Mouse (Mus musculus): Measurements from ENCODE around the gene Crhbp.

Crhbp gene

DNA sequence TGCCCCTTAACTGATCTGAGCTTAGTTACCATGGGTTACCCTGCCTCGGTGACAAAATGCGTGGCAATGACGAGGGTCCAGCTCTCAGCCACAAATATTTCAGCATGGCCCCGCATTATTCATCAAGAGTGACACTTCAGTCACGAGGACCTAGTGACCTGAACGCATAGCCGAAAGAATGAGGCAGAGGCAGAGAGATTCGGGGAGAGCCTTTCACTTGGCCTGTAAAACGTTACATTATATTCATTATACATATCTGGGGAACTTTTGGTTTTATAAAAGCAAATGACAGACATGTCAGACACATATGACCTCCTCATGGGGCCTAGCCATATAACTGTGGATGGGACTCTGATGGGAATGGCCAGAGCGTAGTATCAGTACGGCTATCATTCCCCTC is at the start of gene Crhbp:
Gene Crhbp (minus strand): TSS at position 101 of the 400 bp plus-strand sequence.
- no peak for DNase-seq

DNA sequence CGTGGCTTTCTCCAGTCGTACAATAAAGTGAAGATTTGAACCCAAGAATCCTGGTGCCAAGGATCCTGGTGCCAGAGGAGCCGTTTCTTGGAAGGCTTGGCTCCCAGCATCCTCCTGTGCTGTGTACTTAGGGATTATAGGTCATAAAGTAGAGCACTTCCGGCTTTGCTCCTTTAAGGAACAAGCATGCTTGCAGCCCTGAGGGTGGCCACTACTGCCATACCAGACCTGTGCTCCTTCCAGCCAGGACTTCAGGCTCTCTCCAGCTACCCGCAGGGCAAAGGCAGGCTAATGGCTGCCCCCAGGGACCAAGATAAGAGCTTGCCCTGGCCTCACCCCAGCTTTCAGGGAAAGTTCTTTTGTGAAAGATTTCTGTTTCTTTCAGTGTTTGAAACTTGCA is 48.6 kb upstream of the Crhbp start:
- DNase-seq = no peak

DNA sequence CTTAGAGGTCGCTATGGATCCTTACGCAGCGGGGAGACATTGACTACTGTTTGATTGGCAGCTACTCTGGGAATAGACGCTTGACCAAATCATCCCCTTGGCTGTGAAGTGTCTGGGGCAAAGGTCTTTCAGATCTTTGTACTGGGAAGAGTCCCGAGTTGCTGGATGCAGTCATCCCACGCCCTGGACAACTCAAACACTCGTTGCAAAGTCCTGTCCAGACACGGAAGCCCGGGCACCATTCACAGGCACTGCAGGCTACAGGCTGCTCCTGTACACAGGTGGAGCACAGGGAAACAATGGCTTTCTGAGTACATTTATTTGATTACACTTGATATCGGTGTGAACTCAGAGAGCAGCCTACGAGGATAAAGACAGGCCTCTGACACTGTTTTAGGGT is 46.6 kb upstream of the Crhbp start:
- DNase-seq = no peak

DNA sequence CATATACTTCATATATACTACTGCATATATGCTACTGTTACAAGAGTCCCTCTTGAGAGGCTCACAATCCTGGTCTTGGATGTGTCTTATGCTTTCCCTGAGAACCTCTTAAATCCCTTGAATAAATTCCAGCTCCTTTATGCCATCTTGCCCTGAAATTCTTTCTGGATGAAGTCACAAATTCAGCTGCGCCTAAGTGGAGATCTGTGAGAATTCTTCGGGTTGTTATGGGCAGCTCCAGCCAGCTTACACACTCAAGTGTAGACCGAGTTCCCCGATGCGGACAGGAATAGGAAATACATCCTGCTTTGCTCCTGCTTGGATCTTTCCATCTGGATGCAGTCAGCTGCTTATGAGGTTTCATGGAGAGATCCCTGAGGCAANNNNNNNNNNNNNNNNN is 39.9 kb upstream of the Crhbp start:
- DNase-seq = no peak

DNA sequence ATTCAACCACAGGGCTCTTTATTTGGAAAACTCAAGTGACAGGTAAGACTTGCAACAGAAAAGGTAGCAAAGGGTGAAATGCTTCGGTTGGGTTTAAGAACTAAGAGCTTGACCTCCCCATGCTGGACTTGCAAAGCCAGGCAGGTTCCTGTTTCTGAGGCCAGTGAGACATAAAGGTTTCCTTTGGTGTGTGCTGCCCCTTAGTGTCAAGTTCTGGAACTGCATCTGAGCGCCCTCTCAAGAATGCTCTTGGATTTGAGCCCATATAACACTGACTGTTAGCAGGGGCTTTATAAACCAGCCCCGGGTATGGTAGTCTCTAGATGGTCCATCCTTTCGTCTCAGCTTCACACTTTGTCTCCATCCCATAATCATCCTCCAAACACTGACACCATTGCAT is 36.7 kb upstream of the Crhbp start:
- peak; percentile 24 for DNase-seq

DNA sequence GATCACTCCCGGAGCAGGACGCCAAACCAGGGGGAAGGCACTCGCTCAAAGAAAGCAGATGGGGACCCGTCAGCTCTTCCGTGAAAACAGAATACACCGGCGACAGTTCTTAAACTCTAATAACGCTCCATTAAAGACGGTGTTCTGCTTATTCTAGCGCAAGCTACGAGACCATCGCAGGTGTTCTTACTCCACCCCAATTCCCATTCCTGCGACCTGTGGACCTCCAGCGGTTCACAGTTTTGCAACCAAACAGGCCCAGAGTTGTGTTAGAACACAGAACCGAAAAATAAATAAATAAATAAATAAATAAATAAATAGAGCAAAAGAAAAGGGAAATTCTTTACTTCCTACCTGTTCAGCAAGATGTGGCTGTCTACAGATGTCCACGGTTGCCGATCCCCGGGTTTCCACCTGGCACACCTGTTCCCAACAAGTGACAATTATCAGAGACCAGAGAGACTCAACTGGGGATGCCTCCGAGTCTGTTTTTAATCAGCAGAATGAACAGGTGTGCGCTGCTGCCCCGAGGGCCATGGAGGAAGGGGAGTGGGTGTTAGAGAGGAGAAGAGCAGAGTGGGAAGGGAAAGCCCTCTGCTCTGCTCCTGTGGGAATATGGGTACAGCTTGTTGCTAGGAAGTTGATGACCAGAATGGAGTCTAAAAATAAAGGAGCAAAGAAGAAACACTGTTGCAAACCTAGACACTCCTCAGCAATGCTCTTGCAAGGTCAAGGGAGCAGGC is 34.1 kb upstream of the Crhbp start, which contains the start of gene S100z:
Gene S100z (minus strand): TSS at position 51 of the 743 bp plus-strand sequence.
- DNase-seq = no peak

DNA sequence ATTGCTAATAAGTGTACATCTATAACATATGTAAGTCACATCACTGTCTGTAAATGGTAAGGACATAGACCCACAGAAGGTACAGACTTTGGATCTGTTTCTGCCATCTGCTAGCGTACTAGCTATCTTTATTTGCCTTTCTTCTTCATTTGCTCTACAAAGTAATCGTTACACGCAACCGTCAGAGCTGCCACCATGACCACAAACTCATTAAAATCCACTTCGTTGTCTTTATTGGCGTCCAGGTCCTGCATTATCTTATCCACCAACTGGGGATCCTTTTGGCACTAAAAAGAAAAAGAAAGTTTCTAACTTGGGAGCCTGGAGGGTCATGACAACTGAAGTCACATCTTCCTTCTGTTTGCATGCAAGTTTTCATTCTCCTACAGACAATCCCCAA is 32.4 kb upstream of the Crhbp start:
- DNase-seq = no peak

DNA sequence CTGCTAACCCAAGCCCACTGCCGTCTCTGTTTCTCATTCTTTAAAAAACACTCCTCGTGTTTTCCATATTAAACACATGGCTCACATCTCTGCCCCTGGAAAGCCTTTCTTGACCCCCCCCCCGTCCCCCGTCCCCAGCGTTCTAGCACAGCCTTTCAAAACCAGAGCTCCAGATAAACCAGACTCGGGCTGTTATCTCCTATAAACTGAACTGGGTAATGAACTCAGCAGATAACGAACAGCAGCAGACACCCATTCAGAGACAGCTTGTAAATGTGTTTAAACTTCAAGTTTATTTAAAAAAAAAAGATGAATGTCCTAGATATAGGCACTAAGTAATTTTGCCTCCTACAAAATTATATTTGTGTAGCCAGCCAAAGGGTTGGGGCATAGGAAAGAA is 30.4 kb upstream of the Crhbp start:
- no peak for DNase-seq

DNA sequence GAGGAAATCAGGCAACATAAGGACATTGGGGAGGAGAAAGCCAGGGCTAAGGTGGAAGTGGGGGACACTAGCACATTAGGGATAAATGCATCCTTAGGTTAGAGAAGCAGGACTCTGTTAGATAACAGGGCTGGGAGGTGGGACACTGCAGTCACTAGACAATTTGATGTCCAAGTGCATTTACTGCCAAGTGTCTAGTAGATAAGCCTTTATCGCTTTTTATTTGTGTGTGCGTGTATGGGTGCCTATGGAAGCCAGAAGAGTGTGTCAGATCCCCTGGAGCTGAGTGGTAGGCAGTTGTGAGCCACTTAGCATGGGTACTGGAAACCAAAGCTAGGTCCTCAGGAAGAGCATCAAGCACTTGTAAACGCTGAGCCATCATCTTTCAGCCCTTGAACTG is 29.6 kb upstream of the Crhbp start:
- no peak for DNase-seq

DNA sequence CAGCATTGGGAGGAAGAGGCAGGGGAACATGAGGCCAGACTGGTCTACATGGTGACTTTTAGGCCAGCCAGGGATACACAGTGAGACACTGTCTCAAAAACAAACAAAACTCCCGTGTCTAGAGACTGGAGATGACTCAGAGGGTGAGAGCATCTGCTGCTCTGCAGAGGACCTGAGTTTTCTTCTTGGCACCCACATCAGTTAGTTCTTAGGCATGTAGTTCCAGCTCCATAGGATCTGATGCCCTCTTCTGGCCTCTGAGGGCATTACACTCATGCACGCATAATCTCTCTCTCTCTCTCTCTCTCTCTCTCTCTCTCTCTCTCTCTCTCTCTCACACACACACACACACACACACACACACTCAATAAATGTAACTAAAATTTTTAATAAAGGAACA is 26.2 kb upstream of the Crhbp start:
- no peak for DNase-seq

DNA sequence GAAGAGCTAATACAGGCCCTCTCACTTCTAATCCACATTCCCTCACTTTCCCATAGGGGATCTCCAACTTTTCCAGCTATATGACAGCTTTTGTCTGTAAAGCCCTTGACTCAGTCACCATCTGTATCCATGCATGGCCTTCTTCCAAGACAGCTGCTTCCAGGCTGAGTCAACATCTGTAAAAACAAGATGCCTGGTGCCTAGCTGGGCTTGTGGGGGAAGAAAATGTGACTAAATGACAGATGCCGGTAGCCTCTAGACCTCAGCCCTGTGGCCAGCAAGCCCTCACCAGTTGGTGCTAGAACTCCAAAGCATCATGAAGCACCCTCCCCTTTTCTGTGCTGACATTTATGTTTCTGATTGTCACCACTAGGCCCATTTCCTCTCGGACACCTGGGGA is 6.8 kb upstream of the Crhbp start:
- no peak for DNase-seq

DNA sequence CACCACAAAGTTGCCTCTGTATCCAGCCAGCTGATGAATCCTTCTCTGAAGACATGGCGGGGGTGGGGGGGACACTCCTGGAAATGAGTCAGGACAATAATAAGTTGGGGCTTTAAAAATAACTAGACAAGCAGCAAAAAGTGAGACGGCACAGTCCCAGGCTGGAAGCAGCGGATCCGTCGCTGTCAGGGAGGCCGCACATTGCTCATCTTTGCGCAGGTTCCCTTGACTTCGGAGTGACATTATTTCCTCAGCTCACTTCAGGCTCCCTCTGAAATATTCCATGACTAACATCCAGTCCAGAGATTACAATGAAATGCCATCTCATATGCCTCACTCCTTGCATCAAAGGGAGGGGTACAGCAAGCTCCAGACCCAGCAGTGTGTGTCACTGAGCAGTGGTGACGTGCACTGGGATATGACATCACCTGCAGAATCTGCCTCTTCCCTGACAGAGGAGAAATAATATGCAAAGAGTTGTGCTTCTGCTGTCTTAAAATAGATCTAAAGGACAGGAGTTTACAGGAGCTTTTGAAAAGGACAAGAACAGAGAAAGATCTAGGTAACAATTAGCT is 6.0 kb upstream of the Crhbp start:
- no peak for DNase-seq

DNA sequence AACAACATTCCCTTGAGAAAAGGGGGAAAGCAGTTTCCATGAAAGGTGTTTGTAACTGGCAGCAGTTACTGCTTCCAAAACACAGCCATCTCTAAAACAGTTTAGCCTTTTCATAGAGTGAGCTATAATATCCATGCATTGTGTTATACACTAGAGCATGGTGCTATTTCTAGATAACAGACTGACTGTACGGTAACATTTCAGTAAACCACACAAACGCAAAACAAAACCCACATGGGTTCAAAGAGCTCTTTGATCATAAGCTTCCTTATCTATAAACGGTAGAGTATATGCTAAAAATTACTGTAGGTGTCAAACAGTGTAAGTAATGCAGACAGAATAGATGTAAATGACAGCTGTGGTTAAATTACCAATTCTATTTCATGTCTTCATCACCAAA is 5.0 kb upstream of the Crhbp start:
- no peak for DNase-seq

DNA sequence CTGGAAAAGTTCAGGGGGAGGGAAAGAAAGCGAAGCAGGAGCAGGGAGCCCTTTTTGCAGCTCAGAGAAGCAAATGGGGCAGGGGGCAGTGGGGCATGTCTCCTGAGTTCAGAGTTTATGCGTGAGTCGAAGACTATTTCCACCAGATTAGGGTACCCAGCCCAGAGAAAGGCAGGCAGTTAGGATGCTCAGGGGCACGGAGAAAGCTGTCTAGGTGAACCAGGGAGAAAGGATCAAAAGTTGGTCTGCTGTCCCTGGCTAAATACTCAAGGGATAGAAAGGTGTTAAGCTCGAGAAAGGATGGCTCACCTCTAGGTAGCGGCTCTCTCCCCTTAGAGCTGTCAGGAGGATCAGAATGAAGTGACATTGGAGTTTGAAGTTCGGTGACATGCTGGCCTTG is 433 bp downstream of the Crhbp start:
- no peak for DNase-seq

DNA sequence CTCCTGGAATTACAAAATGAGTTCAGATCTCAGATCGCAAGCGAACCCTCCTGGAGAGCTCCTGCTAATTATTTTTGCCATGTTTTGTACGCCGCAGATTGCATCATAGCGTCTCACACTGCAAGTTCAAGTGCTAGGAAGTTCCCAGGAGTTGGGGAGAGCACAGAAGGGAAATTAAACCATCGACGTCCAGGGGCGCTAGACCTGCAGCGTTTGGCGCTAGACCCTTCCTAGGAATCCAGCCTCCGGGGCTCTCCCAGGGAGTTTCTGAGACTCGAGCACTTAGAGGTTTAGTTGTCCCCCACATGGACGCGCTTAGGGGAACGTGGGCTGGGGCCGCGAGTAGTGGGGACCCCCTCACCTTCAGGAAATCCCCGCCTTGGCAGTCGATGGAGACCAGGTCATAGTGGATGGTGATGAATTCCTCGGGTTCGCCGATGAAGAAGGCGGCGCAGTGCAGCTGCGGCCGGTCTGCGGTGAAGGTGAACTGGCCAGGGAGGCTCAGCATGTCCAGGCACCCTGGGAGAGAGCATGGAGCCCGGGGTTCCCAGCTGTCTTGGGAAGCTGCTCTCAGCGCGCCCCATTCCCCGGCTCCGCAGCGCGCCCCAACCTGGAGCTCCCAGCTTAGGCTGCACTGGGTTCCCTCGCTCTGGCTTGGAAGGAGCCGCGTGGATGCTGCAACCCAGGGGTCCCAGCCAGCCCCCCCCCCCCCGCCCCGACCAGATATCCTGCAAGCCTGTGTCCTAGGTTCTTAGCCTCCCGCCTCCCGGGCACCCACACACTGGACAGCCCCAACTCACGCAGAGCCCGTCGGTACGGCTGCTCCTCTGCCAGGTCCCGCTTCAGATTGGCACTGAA is 1.1 kb downstream of the Crhbp start:
- no peak for DNase-seq

DNA sequence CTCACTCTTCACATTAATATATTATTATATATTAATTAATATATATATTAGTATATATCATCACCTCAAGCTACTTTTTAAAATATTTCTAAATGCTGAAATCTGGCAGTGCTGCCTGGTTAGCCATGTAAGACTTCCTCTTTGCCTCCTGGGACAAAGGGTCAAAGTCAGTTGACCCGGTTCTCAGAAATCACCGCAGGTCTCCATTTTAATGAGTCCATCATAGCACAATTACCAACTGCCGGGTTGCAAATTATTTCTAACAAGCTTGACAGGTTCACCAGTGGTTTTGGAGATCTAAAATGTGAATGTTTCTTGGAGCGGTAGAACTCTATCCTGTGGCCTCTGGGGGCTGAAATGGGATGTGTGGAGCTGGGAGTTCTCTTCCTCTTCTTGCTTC is 1.8 kb downstream of the Crhbp start:
- DNase-seq = no peak

DNA sequence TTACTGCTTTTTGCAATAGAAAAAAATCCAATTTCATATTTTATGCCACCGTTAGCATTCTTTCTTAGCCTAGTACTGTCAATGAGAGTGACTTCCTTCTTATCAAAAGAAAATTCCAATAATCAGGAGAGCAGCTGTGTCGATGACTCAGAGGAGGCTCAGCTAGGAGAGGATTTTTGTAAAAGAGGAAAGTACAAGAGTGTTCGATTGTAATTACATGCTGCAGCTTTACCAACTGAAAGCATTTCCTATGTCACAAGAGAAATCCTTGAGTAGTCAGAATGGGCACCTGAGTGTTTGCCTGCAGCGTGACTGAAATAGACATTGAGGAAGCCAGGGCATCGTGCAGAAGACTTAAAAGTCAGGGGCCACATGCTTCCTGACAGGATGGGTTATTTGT is 5.2 kb downstream of the Crhbp start:
- no peak for DNase-seq

DNA sequence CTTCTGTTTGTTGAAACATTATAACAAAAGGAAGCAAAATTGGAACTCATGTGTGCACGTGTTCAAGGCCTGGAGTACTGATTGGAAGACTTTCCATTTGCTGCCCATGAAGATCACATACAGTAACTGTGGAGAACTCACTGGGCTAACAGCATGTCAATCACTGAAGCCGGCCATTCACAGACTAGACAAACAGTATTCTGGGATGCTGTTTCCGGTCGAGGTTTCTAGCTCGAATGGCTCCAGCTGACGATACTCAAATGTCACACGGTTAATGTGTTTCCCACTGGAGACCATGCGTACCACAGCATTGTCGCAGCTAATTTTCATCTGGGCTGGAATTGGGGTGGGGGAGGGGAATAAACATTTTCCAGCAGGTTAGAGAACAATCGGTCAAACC is 13.0 kb downstream of the Crhbp start:
- DNase-seq = no peak

DNA sequence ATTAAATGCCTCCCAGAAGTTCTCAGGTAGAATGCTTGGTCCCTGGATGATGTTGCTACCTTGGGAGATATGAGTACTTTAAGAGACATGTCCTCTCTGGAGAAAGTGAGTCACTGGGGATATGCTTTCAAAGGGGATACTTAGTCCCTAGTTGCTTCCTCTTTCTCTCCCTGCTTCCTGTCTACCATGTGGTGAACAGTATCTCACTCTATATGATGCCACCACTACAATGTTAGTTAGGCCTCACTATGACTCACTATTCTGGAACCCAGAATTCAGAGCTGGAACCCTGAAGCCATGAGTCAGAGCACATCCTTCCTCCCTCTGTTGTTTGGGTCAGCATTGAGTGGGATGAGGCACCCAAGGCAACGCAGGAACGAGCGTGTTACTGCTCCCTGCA is 17.2 kb downstream of the Crhbp start:
- DNase-seq = no peak

DNA sequence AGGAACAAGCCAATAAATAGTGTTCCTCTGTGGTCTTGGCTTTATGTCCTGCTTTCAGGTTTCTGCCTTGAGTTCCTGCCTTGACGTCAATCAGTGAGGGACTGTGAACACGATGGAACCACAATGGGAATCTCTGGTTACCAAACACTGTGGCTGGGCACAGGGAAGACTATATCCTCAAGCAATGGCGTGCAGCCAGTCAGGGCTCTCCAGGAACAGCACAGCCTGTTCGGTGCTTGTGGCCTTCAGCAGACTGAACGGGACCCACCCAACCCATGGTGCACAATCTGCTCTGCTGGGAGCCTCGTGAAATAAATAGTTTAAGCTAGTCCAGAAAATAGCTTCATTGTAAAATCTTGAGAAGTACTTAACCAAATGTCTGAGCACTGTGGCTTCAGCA is 18.3 kb downstream of the Crhbp start:
- DNase-seq = no peak

DNA sequence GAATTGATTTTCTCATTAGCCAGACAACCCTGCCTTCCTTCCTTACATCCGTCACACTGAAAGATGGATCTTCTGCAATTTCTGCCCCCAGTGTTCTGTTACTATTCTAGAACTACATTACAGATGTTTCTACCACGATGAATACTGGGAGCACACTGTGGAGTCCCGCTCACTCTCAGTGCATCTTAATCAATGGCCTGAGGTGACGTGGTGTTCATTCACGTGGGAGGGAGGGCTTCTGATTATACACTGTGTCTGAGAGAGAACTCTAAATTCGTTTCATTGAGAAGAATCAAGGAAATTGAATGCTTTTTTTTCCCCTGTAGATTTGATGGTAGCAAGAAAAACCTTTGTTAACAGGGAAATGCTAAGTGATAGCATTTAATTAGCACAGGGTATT is 19.2 kb downstream of the Crhbp start:
- DNase-seq = no peak

DNA sequence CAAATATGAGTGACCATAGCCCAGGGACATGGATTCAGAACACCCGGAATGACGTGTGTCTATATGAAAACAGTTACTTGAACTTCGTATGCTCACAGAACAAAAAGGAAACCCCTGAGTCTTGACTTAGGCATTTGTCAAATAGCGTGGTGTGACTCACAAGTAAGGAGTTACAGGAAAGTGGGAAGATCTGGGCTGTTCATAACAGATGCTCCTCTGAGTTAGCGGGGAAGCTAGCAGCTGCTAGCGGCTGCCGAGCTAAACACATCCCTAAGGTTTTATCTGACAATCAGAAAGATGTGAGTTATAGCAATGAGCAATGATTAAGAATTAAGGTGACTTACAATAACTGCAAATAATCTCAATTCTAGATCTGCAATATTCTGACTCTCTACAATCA is 19.8 kb downstream of the Crhbp start:
- no peak for DNase-seq

DNA sequence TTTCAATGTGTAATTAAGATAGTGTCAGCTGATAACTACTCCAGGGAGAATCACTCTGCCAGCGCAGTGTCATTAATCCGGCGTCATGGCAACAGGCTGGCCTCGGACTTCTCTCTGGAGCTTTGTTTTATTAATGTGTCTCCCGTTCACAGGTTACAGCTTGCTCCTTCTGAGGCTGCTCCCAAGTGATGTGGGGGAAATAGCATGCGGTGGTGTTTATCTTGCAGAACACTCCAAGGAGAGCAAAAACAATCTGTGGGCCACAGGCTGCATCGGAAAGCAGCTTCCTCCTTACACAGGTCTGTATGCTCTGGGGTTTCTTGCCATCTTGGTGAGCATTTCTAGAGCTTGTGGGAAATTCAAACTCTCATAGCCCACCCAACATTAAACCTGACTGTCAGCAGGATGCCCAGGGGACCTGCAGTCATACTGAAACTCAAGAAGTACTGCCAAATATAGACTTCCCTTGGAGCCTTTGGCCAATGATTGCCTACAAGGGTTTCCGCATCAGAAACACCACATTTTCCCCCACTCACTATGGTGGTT is 25.4 kb downstream of the Crhbp start:
- no peak for DNase-seq

Data from cerebellum, adult 9-11 months (tissue).